Mouse (Mus musculus): ENCODE data around the gene Egln3. TPM values are rescaled to one million over a fixed set of nuclear protein-coding genes. Genes with fewer than 3 reads are reported as not detected.
A peak's percentile ranks its signal among the peaks of the same experiment; 100 is the strongest.

Egln3 gene
- polyA plus RNA-seq, 1 experiment from 2014 or later, result 18.4 TPM

- peak; percentile 60 for DNase-seq (ENCODE audit: low spot score)
Measured at GRCm38 (mm10) chr12:54202765-54203655, 650 bp downstream of the Egln3 start.

DNA sequence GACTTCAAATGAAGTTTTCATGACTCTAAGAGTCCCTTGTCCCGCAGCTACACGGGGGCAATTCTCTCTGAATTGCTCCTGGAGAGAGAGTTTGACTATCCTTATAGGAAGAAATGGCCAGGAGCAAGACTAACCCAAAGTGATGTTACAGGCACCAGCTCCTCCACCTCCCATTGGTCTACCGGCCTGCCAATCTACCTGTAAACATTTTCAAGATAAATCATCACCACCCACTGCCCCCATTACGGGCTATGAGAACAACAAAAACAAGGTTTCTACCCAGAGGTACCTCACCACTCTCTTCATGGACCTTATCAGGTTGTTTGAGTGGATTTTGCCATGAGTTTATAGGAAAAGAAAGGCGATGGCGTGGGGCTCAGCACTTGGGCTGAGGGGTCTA lies 1.4 kb downstream of the Egln3 start:
- peak; percentile 85 for DNase-seq (ENCODE audit: low spot score)

GRCm38 (mm10) chr12:54200856-54201255 lies 2.8 kb downstream of the Egln3 start:
- DNase-seq (ENCODE audit: low spot score), result peak; percentile 59

- DNase-seq (ENCODE audit: low spot score), result peak; percentile 50
Measured at GRCm38 (mm10) chr12:54200172-54200571, 3.5 kb downstream of the Egln3 start.

GRCm38 (mm10) chr12:54198282-54198918 lies 5.3 kb downstream of the Egln3 start:
- peak; percentile 8 for DNase-seq (ENCODE audit: low spot score)

GRCm38 (mm10) chr12:54197849-54198248 lies 5.8 kb downstream of the Egln3 start:
- DNase-seq (ENCODE audit: low spot score), result no peak

- no peak for DNase-seq (ENCODE audit: low spot score)
Measured at GRCm38 (mm10) chr12:54197301-54197782, 6.3 kb downstream of the Egln3 start.

DNA sequence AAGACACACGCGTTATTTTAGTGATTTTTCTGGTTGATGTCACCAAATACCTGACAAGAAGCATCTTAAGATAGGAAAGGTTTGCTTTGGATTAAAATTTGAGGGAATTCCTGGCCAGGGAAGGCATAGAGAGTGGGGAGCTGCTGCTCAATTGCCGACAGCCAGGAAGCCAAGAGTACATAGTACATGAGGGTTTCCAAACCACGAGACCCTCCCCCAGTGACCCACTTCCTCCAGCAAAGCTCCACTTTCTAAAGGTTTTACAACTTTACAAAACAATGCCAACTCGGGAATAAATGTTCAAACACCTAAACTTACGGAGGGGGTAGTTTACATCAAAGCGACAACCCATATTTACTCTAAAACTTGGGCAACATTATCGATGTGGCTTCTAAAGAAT lies 6.8 kb downstream of the Egln3 start:
- DNase-seq (ENCODE audit: low spot score), result peak; percentile 47

DNA sequence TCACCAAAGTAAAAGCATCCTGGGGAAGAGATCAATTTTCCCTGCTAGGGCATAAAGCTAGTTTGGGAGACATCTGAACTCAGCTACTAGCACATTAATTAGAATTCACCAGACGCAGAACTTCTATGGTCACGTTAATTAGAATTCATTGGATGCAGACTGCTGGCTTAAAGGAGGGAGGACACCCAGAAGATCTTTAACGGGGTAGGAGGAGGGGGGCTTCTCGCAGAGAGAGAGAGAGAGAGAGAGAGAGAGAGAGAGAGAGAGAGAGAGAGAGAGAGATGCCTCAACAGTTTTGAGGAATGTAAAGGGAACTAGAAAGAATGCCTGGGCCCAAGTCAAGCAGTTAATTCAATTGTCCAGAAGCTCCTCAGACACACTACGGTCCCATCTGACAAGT lies 9.5 kb downstream of the Egln3 start:
- no peak for DNase-seq (ENCODE audit: low spot score)

GRCm38 (mm10) chr12:54192305-54192661 lies 11.4 kb downstream of the Egln3 start:
- no peak for DNase-seq (ENCODE audit: low spot score)

DNA sequence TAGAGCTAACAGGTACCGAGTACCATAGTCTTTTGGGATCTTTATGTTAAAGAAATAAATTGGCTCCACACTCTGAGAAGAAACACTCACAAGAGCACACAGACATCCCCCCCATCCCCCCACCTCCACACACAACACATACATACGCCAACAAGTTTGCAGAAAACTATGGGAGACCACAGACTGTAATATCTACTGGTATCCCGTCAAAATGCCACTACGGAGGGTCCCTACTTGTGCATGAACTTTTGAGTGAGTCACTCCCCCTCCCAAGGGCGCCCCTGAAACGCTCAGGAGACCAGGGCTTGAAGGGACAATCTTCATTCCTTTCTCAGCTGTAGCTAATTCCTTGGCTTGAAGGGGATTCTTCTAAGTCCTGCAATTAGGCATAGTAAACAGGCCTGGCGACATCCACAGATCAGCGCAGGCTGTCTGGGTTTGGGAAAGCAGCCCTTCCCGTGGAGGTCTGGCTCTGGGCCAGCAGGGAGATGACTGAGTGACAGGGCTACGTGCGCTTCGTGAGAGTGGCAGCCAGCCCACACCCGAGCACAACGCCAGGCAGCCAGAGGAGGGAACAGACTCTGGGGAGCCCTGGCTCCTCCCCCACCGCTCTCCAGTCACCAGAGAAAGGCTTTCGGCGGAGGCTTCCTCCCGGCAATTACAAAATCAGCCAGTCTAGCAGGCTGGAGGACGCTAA lies 11.9 kb downstream of the Egln3 start:
- peak; percentile 78 for DNase-seq (ENCODE audit: low spot score)

GRCm38 (mm10) chr12:54191181-54191580 lies 12.5 kb downstream of the Egln3 start:
- peak; percentile 21 for DNase-seq (ENCODE audit: low spot score)

GRCm38 (mm10) chr12:54187812-54188600 lies 15.7 kb downstream of the Egln3 start:
- peak; percentile 41 for DNase-seq (ENCODE audit: low spot score)

GRCm38 (mm10) chr12:54186926-54187623 lies 16.6 kb downstream of the Egln3 start:
- DNase-seq (ENCODE audit: low spot score), result no peak

DNA sequence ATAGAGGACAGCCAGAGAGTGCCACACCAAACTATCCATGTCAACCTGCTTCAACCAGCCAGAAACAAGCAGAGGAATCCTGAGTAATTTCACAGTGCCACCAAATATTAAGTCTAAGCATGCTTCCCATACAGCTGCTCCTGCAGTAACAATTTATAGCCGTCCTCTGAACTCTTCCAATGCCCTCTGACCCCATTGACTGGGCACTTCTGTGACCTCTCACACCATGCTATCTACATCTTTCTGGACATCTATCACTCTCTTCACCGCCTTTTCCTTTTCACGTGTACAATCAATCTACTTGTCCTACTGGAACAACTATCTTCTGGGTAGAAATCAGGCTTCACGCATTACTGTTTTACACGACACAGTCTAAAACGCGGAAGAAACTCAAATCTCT lies 19.4 kb downstream of the Egln3 start:
- no peak for DNase-seq (ENCODE audit: low spot score)

DNA sequence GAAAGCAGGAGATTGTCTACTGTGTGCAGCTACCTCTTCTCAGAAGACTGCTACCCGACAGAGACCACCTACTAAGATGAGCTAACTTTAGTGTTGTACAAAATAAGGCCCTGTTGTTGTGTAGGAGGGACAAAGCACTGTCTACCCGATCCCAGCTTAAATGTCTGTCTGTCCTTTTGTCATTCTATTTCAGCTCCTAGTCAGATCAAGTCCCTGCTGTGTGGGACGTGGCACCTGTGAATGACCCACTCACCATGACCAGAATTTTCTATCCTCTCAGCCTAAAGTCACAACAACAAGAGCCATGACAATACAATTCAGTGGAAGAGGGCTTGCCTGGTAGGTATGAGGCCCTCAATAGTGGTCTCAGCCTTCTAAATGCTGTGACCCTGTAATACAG lies 25.3 kb downstream of the Egln3 start:
- DNase-seq (ENCODE audit: low spot score), result no peak

DNA sequence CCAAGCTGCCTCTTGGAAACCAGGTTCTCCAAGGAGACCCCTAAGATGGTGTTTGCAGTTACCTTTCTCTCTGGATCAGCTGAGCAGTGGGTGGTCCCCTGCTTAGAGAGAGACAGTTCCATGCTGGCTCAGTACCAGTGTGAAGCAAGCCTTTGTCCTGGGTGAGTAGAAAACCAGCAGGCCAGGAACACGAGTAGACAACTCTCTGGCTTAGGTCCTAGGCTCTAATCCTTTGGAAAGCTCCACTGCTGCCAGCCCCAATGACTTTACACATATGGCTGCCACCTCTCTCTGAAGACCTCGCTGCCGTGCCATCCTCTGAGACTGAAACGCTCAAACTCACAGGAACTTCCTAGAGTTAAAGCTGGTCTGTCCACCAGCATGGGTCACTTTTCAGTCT lies 34.9 kb downstream of the Egln3 start:
- no peak for DNase-seq (ENCODE audit: low spot score)

- DNase-seq (ENCODE audit: low spot score), result peak; percentile 32
Measured at GRCm38 (mm10) chr12:54167737-54168136, 35.9 kb downstream of the Egln3 start.

DNA sequence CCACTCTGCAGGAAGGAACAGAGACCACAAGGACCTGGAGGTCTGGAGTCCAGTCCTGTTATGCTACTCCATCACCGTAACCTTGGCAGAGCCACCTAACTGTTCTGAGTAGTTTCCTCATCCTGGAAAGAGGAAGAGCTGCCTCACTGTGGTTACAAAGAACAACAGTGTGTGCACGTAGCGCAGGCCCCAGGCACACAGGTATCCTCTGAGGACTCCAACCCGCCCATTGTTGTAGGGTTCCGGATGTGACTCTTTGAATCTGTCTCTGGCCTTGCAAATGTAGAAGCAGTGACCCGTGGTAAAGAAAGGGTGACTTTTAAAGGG lies 39.0 kb downstream of the Egln3 start:
- peak; percentile 34 for DNase-seq (ENCODE audit: low spot score)

GRCm38 (mm10) chr12:54164040-54164723 lies 39.5 kb downstream of the Egln3 start:
- DNase-seq (ENCODE audit: low spot score), result no peak

All from thymus, postnatal 0 days (tissue).